Mouse (Mus musculus) midbrain, embryonic 16.5 days (tissue): ENCODE measurements around the gene Frmpd2. TPM values are rescaled to one million over a fixed set of nuclear protein-coding genes. Genes with fewer than 3 reads are reported as not detected.

ENCODE experiments used
- ATAC-seq: fragments of 200-750 bp; cut with Nextera tagmentation; 2 replicates; pipeline ENCODE4 v1.8.0; 2017; ENCODE audit warnings: moderate TSS enrichment
- H3K27ac ChIP-seq: fragments of 300-500 bp; sonication (generic); 2 replicates; pipeline ENCODE4 v1.5.1; 2014; ENCODE audit warnings: mild to moderate bottlenecking, low read length, mixed read lengths
- H3K27me3 ChIP-seq: fragments of 300-500 bp; sonication (generic); 2 replicates; pipeline ENCODE4 v1.6.1; 2014; ENCODE audit warnings: low read depth, low read length, mixed read lengths; ENCODE audit not compliant: control insufficient read depth, insufficient read depth
- H3K36me3 ChIP-seq: fragments of 300-500 bp; sonication (generic); 2 replicates; pipeline ENCODE4 v1.6.1; 2014; ENCODE audit warnings: mild to moderate bottlenecking, low read length, moderate library complexity, mixed read lengths; ENCODE audit not compliant: control insufficient read depth, insufficient read depth
- H3K4me1 ChIP-seq: fragments of 300-500 bp; sonication (generic); 2 replicates; pipeline ENCODE4 v1.6.1; 2014; ENCODE audit warnings: mild to moderate bottlenecking, low read length, mixed read lengths; ENCODE audit not compliant: control insufficient read depth, insufficient read depth
- H3K4me2 ChIP-seq: fragments of 300-500 bp; sonication (generic); 2 replicates; pipeline ENCODE4 v1.6.1; 2014; ENCODE audit warnings: mild to moderate bottlenecking, low read length, mixed read lengths
- H3K4me3 ChIP-seq: fragments of 300-500 bp; sonication (generic); 2 replicates; pipeline ENCODE4 v1.5.1; 2014; ENCODE audit warnings: low read depth, mild to moderate bottlenecking, low read length, moderate library complexity, mixed read lengths
- H3K9ac ChIP-seq: fragments of 300-500 bp; sonication (generic); 2 replicates; pipeline ENCODE4 v1.6.1; 2014; ENCODE audit warnings: low read depth, low read length, mixed read lengths
- H3K9me3 ChIP-seq: fragments of 300-500 bp; sonication (generic); replicated peaks from 2 replicates; pipeline ENCODE4 v1.6.1; 2014; ENCODE audit warnings: mild to moderate bottlenecking, low read length, mixed read lengths; ENCODE audit not compliant: control insufficient read depth, poor library complexity, severe bottlenecking
- WGBS: fragments of 180-500 bp; shearing (Covaris S2); extraction: QIAGEN DNeasy Blood & Tissue Kit; methylation state at CpG from one replicate; pipeline ENCODE4 v1.1.7; 2014; 5-methylcytosine and 5-hydroxymethylcytosine counted together
- polyA plus RNA-seq: library from polyadenylated mRNA; unstranded; fragments of >200 nt; fragmentation: Nextera tagmentation; extraction: Ambion mirVana; gene quantifications from 2 replicates; pipeline ENCODE4 v1.2.1, GENCODE M21; 2015

The Frmpd2 gene
- polyA plus RNA-seq, 1 experiment from 2014 or later: 0.48 TPM

- H3K27ac ChIP-seq: no peak overlapping the region
- H3K9me3 ChIP-seq: no peaks in the 10 kb centered on the region
- H3K36me3 ChIP-seq: no peaks in the 10 kb centered on the region
- peaks cover 8% of the 10 kb centered on the region for H3K27me3 ChIP-seq
- H3K4me3 ChIP-seq: no peak overlapping the region
- H3K4me1 ChIP-seq: peaks cover 9% of the 10 kb centered on the region
- no peak overlapping the region for H3K9ac ChIP-seq
- ATAC-seq: no peak
- WGBS: 90% methylated on average over 2 of the region's 2 CpGs
- no peak overlapping the region for H3K4me2 ChIP-seq
Observed at GRCm38 (mm10) chr14:33449296-33449840, 22.1 kb upstream of the Frmpd2 start.

GRCm38 (mm10) chr14:33450331-33450730, 21.2 kb upstream of the Frmpd2 start:
- peaks cover 5% of the 10 kb centered on the region for H3K4me1 ChIP-seq
- no peak overlapping the region for H3K4me2 ChIP-seq
- no peak overlapping the region for H3K4me3 ChIP-seq
- H3K27me3 ChIP-seq: peaks cover 8% of the 10 kb centered on the region
- H3K9me3 ChIP-seq: no peaks in the 10 kb centered on the region
- no peak for ATAC-seq
- H3K36me3 ChIP-seq: no peaks in the 10 kb centered on the region
- H3K27ac ChIP-seq: no peak overlapping the region
- H3K9ac ChIP-seq: no peak overlapping the region

GRCm38 (mm10) chr14:33463658-33464057, 7.8 kb upstream of the Frmpd2 start:
- Histone ChIP-seq H3K36me3 (no peaks in the 10 kb centered on the region), H3K9me3 (no peaks in the 10 kb centered on the region; the same call in 1 of the 2 replicates), H3K27ac (no peak overlapping the region), H3K9ac (no peak overlapping the region), H3K27me3 (no peaks in the 10 kb centered on the region), H3K4me3 (no peak overlapping the region), H3K4me1 (no peaks in the 10 kb centered on the region), H3K4me2 (no peak overlapping the region)
- WGBS: 50% methylated on average over 3 of the region's 3 CpGs
- no peak for ATAC-seq

- no peak overlapping the region for H3K27ac ChIP-seq
- no peak overlapping the region for H3K4me2 ChIP-seq
- no peak for ATAC-seq
- H3K4me3 ChIP-seq: no peak overlapping the region
- no peaks in the 10 kb centered on the region for H3K36me3 ChIP-seq
- H3K9me3 ChIP-seq: no peaks in the 10 kb centered on the region; the same call in 1 of the 2 replicates
- no peaks in the 10 kb centered on the region for H3K4me1 ChIP-seq
- no peaks in the 10 kb centered on the region for H3K27me3 ChIP-seq
- no peak overlapping the region for H3K9ac ChIP-seq
- 83% methylated on average over 6 of the region's 6 CpGs for WGBS
Observed at GRCm38 (mm10) chr14:33467766-33468165, 3.7 kb upstream of the Frmpd2 start.

- no peak for ATAC-seq
- Histone ChIP-seq H3K27me3 (no peaks in the 10 kb centered on the region), H3K9me3 (no peaks in the 10 kb centered on the region), H3K9ac (no peak overlapping the region), H3K4me3 (no peak overlapping the region), H3K27ac (no peak overlapping the region), H3K36me3 (no peaks in the 10 kb centered on the region), H3K4me2 (no peak overlapping the region), H3K4me1 (peaks cover 4% of the 10 kb centered on the region)
- WGBS: 79% methylated on average over 2 of the region's 2 CpGs
Observed at GRCm38 (mm10) chr14:33474461-33474860, 3.0 kb downstream of the Frmpd2 start.

GRCm38 (mm10) chr14:33476094-33476760, 4.7 kb downstream of the Frmpd2 start:
- Histone ChIP-seq H3K4me2 (no peak overlapping the region), H3K9ac (no peak overlapping the region), H3K27ac (no peak overlapping the region), H3K4me3 (no peak overlapping the region), H3K36me3 (no peaks in the 10 kb centered on the region), H3K4me1 (peaks cover 4% of the 10 kb centered on the region), H3K9me3 (no peaks in the 10 kb centered on the region), H3K27me3 (no peaks in the 10 kb centered on the region)
- ATAC-seq: 0 out of 2 replicates have a peak, but pooled peaks have one; percentile 14
- WGBS: 6% methylated on average over 3 of the region's 3 CpGs

- 60% methylated on average over 3 of the region's 3 CpGs for WGBS
- Histone ChIP-seq H3K27ac (no peak overlapping the region), H3K9me3 (no peaks in the 10 kb centered on the region), H3K36me3 (no peaks in the 10 kb centered on the region), H3K9ac (no peak overlapping the region), H3K4me1 (no peaks in the 10 kb centered on the region), H3K27me3 (no peaks in the 10 kb centered on the region), H3K4me2 (no peak overlapping the region), H3K4me3 (no peak overlapping the region)
- no peak for ATAC-seq
Observed at GRCm38 (mm10) chr14:33481991-33482390, 10.5 kb downstream of the Frmpd2 start.

- no peaks in the 10 kb centered on the region for H3K27me3 ChIP-seq
- H3K4me1 ChIP-seq: no peaks in the 10 kb centered on the region
- H3K9me3 ChIP-seq: no peaks in the 10 kb centered on the region
- no peak overlapping the region for H3K4me3 ChIP-seq
- WGBS: 69% methylated on average over 15 of the region's 15 CpGs
- H3K9ac ChIP-seq: no peak overlapping the region
- H3K4me2 ChIP-seq: no peak overlapping the region
- no peaks in the 10 kb centered on the region for H3K36me3 ChIP-seq
- peak; percentile 39; the same call in 1 of the 2 replicates for ATAC-seq
- no peak overlapping the region for H3K27ac ChIP-seq
Observed at GRCm38 (mm10) chr14:33487805-33488550, 16.5 kb downstream of the Frmpd2 start.

- Histone ChIP-seq H3K27ac (no peak overlapping the region), H3K27me3 (no peaks in the 10 kb centered on the region), H3K4me3 (no peak overlapping the region), H3K9me3 (no peaks in the 10 kb centered on the region), H3K4me1 (no peaks in the 10 kb centered on the region), H3K4me2 (no peak overlapping the region), H3K9ac (no peak overlapping the region), H3K36me3 (no peaks in the 10 kb centered on the region)
- 66% methylated on average over 4 of the region's 4 CpGs for WGBS
- ATAC-seq: no peak
Observed at GRCm38 (mm10) chr14:33495226-33495625, 23.7 kb downstream of the Frmpd2 start.
